Mouse (Mus musculus) small intestine, adult 2 months (tissue): ENCODE results near the gene Olfr1157. TPM values are rescaled to one million over a fixed set of nuclear protein-coding genes. Genes with fewer than 3 reads are reported as not detected.

Experiments
- H3K27ac ChIP-seq: fragments of 200-500 bp; 2 replicates; pipeline ENCODE4 v1.5.1; 2012; ENCODE audit warnings: low read depth, low read length, control low read depth, inconsistent platforms; ENCODE audit not compliant: insufficient read depth
- H3K27me3 ChIP-seq: fragments of 200-500 bp; 2 replicates; pipeline ENCODE4 v1.6.1; 2012; ENCODE audit warnings: mild to moderate bottlenecking, moderate library complexity, low read length, inconsistent platforms; ENCODE audit not compliant: control insufficient read depth, insufficient read depth
- H3K36me3 ChIP-seq: fragments of 200-500 bp; 2 replicates; pipeline ENCODE4 v1.6.1; 2012; ENCODE audit warnings: mild to moderate bottlenecking, low read length, control low read depth, inconsistent platforms; ENCODE audit not compliant: control insufficient read depth, insufficient read depth
- H3K4me1 ChIP-seq: fragments of 200-500 bp; 2 replicates; pipeline ENCODE4 v1.6.1; 2012; ENCODE audit warnings: low read length, inconsistent platforms, mixed read lengths; ENCODE audit not compliant: control insufficient read depth, insufficient read depth, insufficient read length
- H3K4me3 ChIP-seq: fragments of 200-500 bp; 2 replicates; pipeline ENCODE4 v1.5.1; 2012; ENCODE audit warnings: low read depth, mild to moderate bottlenecking, control low read depth, inconsistent platforms, low read length, moderate library complexity
- CTCF ChIP-seq: fragments of 200-500 bp; IDR thresholded peaks from 2 replicates; pipeline ENCODE4 v1.5.1; 2012; ENCODE audit warnings: low read depth, mild to moderate bottlenecking, control low read depth, inconsistent platforms, low read length, moderate library complexity, mixed read lengths; ENCODE audit not compliant: insufficient replicate concordance, insufficient read length; ENCODE audit errors: extremely low read depth
- POLR2A ChIP-seq: fragments of 200-500 bp; IDR thresholded peaks from 2 replicates; pipeline ENCODE4 v1.6.1; 2012; ENCODE audit warnings: low read depth, mild to moderate bottlenecking, control low read depth, inconsistent platforms, low read length, moderate library complexity
- WGBS: fragments of 180-500 bp; shearing (Covaris S2); methylation state at CpG from one replicate; pipeline ENCODE4 v1.1.7; 2018; 5-methylcytosine and 5-hydroxymethylcytosine counted together
- polyA plus RNA-seq: library from polyadenylated mRNA; depleted of rRNA; stranded (reverse); fragments of >200 nt; gene quantifications from 2 replicates; pipeline ENCODE4 v1.2.3, GENCODE M21; 2012; rRNA removed

Olfr1157 gene
- polyA plus RNA-seq: not detected in 2 replicates

DNA sequence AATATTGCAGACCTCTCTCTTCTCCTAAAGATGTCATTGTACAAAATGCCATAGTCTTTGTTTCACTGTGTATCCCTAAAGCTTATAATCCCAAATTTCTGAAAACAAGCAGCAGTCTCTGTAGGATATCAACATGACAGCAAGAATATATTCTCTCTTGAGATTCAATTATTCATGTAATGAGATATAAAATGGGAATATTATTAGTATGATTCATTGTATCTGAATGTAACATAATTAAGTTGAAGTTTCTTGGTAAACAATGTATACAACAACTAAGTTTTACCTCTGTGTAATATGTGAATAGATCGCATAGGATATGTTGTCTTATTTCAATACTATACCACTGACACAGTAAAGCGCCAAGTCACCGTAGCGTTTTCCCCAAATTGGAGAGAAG lies at the start of gene Olfr1157:
TSS of gene Olfr1157 (minus strand) at position 101 of the 400 bp plus-strand sequence.
- Histone ChIP-seq H3K36me3 (no peaks in the 10 kb centered on the region), H3K4me3 (no peak within 1 kb of the TSS), H3K27me3 (no peaks in the 10 kb centered on the region), H3K27ac (no peak within 1 kb of the TSS), H3K4me1 (no peaks in the 10 kb centered on the region)
- TF ChIP-seq POLR2A: no peak
- no peak for TF ChIP-seq CTCF
- 96% methylated on average over 4 of the region's 4 CpGs for whole genome bisulfite sequencing

DNA sequence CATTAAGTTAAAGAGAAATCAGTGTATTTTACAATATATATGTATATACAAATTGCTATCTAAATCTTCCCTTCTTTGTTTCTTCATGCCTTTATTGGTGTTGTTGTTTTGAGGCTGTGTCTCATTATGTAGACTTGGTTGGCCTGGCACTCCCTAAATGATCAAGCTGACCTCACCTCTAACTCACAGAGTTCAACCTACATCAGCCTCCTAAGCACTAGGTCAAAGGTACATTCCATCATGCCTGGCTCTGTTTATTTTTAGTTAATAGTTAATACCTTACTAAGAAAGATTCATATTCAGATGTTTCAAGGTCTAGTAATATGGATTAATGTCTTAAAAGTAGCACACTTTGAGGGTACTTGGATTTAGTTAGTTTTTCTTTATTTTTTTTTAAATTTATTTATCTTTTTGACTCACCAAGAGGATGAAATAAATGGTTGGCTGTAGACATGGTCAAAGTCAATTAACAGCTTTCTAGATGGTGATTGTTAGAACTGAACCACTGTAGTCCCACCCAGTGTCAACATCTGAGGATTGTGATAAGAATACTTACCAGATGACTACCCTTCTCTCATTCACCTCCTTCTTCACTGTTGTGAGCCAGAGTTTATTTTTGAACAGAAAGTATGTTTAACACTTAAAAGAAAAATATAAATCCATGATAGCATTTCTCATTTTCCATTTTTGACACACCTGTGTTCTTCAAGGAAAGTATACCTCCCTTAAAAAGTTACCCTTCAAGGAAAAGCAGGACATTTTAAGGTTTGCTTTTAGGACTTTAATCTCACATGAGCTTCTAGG lies 39.6 kb upstream of the Olfr1157 start, which contains the start of gene Olfr1160:
TSS of gene Olfr1160 (minus strand) at position 754 of the 804 bp plus-strand sequence.
- Histone ChIP-seq H3K36me3 (no peaks in the 10 kb centered on the region), H3K27ac (no peak within 1 kb of the TSS), H3K4me1 (no peaks in the 10 kb centered on the region), H3K27me3 (no peaks in the 10 kb centered on the region), H3K4me3 (no peak within 1 kb of the TSS)
- no peak for TF ChIP-seq POLR2A
- TF ChIP-seq CTCF: no peak

DNA sequence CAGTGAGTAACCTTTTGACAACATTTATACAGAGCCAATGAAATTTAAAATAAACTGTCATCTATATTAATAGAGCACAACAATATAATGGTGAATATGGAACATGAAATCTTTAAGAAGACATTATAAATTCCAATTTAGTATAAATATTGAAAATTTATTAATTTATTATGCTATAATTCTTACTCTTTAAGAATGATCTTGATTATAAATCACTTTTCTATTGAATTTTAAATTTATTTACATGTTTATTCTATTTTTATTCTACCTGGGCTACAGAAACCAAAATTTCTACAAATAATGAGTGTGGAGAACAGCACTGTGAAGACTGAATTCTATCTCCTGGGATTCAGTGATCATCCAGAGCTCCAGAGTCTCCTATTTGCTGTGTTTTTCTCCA lies 21.7 kb upstream of the Olfr1157 start, which contains the start of gene Olfr1158:
TSS of gene Olfr1158 (plus strand) at position 301 of the 400 bp plus-strand sequence.
- no peak within 1 kb of the TSS for H3K4me3 ChIP-seq
- no peaks in the 10 kb centered on the region for H3K36me3 ChIP-seq
- H3K27ac ChIP-seq: no peak within 1 kb of the TSS
- H3K4me1 ChIP-seq: no peaks in the 10 kb centered on the region
- TF ChIP-seq POLR2A: no peak
- no peak for TF ChIP-seq CTCF
- H3K27me3 ChIP-seq: no peaks in the 10 kb centered on the region

DNA sequence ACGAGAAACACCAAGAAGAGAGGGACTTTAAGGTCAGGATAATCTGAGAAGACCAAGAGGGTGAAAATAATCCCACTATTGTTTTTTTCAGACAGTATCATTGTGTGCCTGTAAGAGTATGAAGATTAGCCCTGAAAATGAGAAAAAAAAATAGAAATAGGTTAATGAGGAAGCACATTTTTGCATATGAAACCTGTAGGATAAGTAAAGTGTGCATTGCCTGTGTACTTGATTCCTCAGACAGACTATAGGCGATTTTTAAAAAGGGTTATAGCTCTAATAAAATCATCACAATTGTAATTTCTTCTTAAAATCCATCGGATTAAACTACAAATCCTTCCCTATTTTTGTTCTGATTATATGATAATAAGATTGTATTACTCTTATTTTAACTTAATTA lies 6.5 kb upstream of the Olfr1157 start, which contains the start of gene Olfr74:
TSS of gene Olfr74 (minus strand) at position 101 of the 400 bp plus-strand sequence.
- Histone ChIP-seq H3K36me3 (no peaks in the 10 kb centered on the region), H3K27me3 (no peaks in the 10 kb centered on the region), H3K4me3 (no peak within 1 kb of the TSS), H3K4me1 (no peaks in the 10 kb centered on the region), H3K27ac (no peak within 1 kb of the TSS)
- WGBS: 72% methylated on average over 3 of the region's 3 CpGs
- TF ChIP-seq CTCF: no peak
- TF ChIP-seq POLR2A: no peak

DNA sequence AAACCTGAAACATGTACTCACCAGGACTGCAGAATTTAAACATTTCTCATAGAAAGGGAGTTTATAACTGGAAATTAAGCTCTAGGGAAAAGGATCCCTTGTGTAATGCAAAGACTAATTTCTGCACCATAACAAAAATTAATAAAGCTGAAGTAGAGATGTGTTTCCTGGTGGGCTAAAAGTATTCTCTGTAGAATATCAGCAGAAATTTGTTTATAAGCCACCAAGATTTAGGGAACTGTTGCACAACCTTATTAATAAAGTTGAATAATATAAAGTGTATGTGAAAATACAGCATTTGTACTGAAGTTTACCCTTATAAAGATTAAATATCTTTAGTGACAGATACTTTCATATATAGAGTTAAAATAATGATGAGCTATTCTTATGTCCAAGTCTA lies 15.1 kb downstream of the Olfr1157 start, which contains the start of gene Olfr1156:
TSS of gene Olfr1156 (minus strand) at position 101 of the 400 bp plus-strand sequence.
- Histone ChIP-seq H3K36me3 (no peaks in the 10 kb centered on the region), H3K4me3 (no peak within 1 kb of the TSS)
- TF ChIP-seq CTCF (no peak), POLR2A (no peak)

DNA sequence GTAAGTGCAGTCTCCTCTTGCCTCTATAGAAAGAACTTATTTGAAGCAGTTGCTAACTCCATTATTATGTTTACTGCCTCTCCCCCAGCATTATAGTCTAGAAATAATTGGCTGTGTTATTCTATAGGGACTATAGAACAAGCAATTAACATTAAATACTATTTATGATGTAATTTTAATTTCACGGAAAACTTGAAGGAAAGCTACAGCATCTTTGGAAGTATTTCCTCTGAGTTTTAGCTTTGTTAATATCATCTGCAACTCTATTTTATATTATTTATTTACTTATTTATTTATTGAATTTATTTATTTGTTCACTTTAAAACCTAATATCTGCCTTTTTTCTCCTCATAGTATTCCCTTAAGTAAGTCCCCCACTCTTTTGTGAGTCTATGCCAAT lies 23.1 kb downstream of the Olfr1157 start, which contains the start of gene Olfr1155:
TSS of gene Olfr1155 (minus strand) at position 101 of the 400 bp plus-strand sequence.
- H3K27ac ChIP-seq: no peak within 1 kb of the TSS
- WGBS: 96% methylated on average over 1 of the region's 1 CpGs
- H3K4me1 ChIP-seq: no peaks in the 10 kb centered on the region
- no peak within 1 kb of the TSS for H3K4me3 ChIP-seq
- TF ChIP-seq CTCF: no peak
- TF ChIP-seq POLR2A: no peak
- no peaks in the 10 kb centered on the region for H3K36me3 ChIP-seq
- no peaks in the 10 kb centered on the region for H3K27me3 ChIP-seq

More for the DNA sequence above, 15.1 kb downstream of the Olfr1157 start, which contains the start of gene Olfr1156:
- H3K27ac ChIP-seq: no peak within 1 kb of the TSS
- no peaks in the 10 kb centered on the region for H3K4me1 ChIP-seq
- no peaks in the 10 kb centered on the region for H3K27me3 ChIP-seq

Other genes starting within 250 kb of the Olfr1157 start
- not detected in 2 replicates for gene Olfr1138, start 228.3 kb downstream of the Olfr1157 start, polyA plus RNA-seq
- gene Olfr1140, start 224.5 kb downstream of the Olfr1157 start, polyA plus RNA-seq: not detected in 2 replicates
- gene Olfr1141, start 214.3 kb downstream of the Olfr1157 start, polyA plus RNA-seq: not detected in 2 replicates
- gene Olfr152, start 188.8 kb downstream of the Olfr1157 start, polyA plus RNA-seq: not detected in 2 replicates
- gene Olfr1143, start 167.7 kb downstream of the Olfr1157 start, polyA plus RNA-seq: not detected in 2 replicates
- gene Olfr1145, start 158.5 kb downstream of the Olfr1157 start, polyA plus RNA-seq: not detected in 2 replicates
- not detected in 2 replicates for gene Olfr1148, start 137.8 kb downstream of the Olfr1157 start, polyA plus RNA-seq
- gene Olfr1150-ps1, start 124.3 kb downstream of the Olfr1157 start, polyA plus RNA-seq: not detected in 2 replicates
- not detected in 2 replicates for gene Olfr1151, start 112.4 kb downstream of the Olfr1157 start, polyA plus RNA-seq
- not detected in 2 replicates for gene Olfr1152, start 101.8 kb downstream of the Olfr1157 start, polyA plus RNA-seq
- not detected in 2 replicates for gene Olfr1153, start 73.3 kb downstream of the Olfr1157 start, polyA plus RNA-seq
- not detected in 2 replicates for gene Olfr1154, start 63.1 kb downstream of the Olfr1157 start, polyA plus RNA-seq
- gene Olfr1155, start 23.2 kb downstream of the Olfr1157 start, polyA plus RNA-seq: not detected in 2 replicates
- not detected in 2 replicates for gene Olfr1156, start 15.2 kb downstream of the Olfr1157 start, polyA plus RNA-seq
- not detected in 2 replicates for gene Olfr74, start 6.4 kb upstream of the Olfr1157 start, polyA plus RNA-seq
- not detected in 2 replicates for gene Olfr1158, start 21.8 kb upstream of the Olfr1157 start, polyA plus RNA-seq
- gene Olfr1160, start 40.0 kb upstream of the Olfr1157 start, polyA plus RNA-seq: not detected in 2 replicates
- not detected in 2 replicates for gene Olfr1161, start 54.5 kb upstream of the Olfr1157 start, polyA plus RNA-seq
- not detected in 2 replicates for gene Olfr73, start 69.4 kb upstream of the Olfr1157 start, polyA plus RNA-seq
- not detected in 2 replicates for gene Olfr1162, start 82.8 kb upstream of the Olfr1157 start, polyA plus RNA-seq
- gene Olfr1163, start 103.5 kb upstream of the Olfr1157 start, polyA plus RNA-seq: not detected in 2 replicates
- not detected in 2 replicates for gene Olfr1164, start 125.7 kb upstream of the Olfr1157 start, polyA plus RNA-seq
- not detected in 2 replicates for gene Olfr1166, start 160.0 kb upstream of the Olfr1157 start, polyA plus RNA-seq
- gene Olfr1167, start 186.9 kb upstream of the Olfr1157 start, polyA plus RNA-seq: not detected in 2 replicates
- not detected in 2 replicates for gene Olfr1168, start 213.6 kb upstream of the Olfr1157 start, polyA plus RNA-seq